ENCODE assay signal across 15 mouse cellular contexts in genomic region chr11:104129466-104129865, GRCm38 (mm10). TPM values are rescaled to one million over a fixed set of nuclear protein-coding genes. Genes with fewer than 3 reads are reported as not detected.
"Had no signal": no experiment of that assay in that cellular context is flagged by ENCODE, and none has a peak within 500 bp of the region (broad histone marks: within the 10 kb centered on the region; RNA-seq: fewer than 3 reads in every experiment).

No protein-coding gene starts in this region.

- DNase-seq: kidney, adult 8-10 months; kidney, postnatal 25 days; liver; liver, embryonic 13.5 days; liver, postnatal 0 days; lung, postnatal 14 days; right cerebral cortex, postnatal 4 days; spleen, adult 18-20 months; thymus, adult 18-20 months; thymus, postnatal 14 days had no signal

RNA-seq across cellular contexts. Expression of gene Crhr1, which starts 3.2 kb away (rescaled TPM):
- total RNA-seq: megakaryocyte-erythroid progenitor cell, adult 5-6 weeks; neutrophil, adult 5-6 weeks had no signal

RNA-seq across cellular contexts. Expression of gene Sppl2c, which starts 56.7 kb away (rescaled TPM):
- total RNA-seq: layer of hippocampus, postnatal 25 days; left cerebral cortex, adult 2 months; left cerebral cortex, postnatal 25 days; megakaryocyte-erythroid progenitor cell, adult 5-6 weeks; neutrophil, adult 5-6 weeks had no signal
